Mouse (Mus musculus): ENCODE measurements around the gene Slc25a18. TPM values are rescaled to one million over a fixed set of nuclear protein-coding genes. Genes with fewer than 3 reads are reported as not detected.
A peak's percentile ranks its signal among the peaks of the same experiment; 100 is the strongest.

Gene Slc25a18
- polyA plus RNA-seq, 1 experiment: 139 TPM

DNA sequence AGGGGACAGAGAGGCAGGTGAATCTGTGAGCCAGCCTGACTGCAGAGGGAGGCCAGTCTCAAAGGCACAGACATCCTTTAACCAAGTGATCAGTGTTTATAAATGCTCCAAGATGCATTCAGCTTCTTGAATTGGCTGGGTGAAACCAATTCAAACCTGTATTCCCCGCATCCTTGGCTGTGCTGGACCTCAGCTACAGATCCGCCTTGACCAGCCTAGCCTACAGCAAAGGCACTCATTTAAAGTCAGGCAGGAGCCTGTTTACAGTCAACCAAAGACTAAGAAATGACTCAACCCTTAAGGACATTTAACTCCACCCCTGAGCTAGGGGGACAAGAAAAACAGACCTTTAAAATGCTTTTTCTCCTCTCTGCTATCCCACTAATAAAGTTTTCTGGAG lies 45.9 kb downstream of the Slc25a18 start:
- TF ChIP-seq CTCF (IDR thresholded peaks at IDR 0.05; ENCODE audit: extremely low read depth, insufficient read depth, low read length) (no peak), POLR2A (IDR thresholded peaks at IDR 0.05; ENCODE audit: extremely low read depth, insufficient read depth, low read length) (no peak)
- Histone ChIP-seq H3K27ac (ENCODE audit: insufficient read depth, low read length) (no peak overlapping the region), H3K4me1 (ENCODE audit: control insufficient read depth, insufficient read depth, low read length) (peaks cover 4% of the 10 kb centered on the region; the same call in 1 of the 2 replicates), H3K4me3 (ENCODE audit: insufficient read depth, low read length) (no peak overlapping the region)

GRCm38 (mm10) chr6:120820144-120820543 lies 46.8 kb downstream of the Slc25a18 start:
- H3K27ac ChIP-seq (ENCODE audit: insufficient read depth, low read length): no peak overlapping the region
- H3K4me1 ChIP-seq (ENCODE audit: control insufficient read depth, insufficient read depth, low read length): peaks cover 4% of the 10 kb centered on the region; the same call in 1 of the 2 replicates
- TF ChIP-seq POLR2A (IDR thresholded peaks at IDR 0.05; ENCODE audit: extremely low read depth, insufficient read depth, low read length) (no peak), CTCF (IDR thresholded peaks at IDR 0.05; ENCODE audit: extremely low read depth, insufficient read depth, low read length) (no peak)
- H3K4me3 ChIP-seq (ENCODE audit: insufficient read depth, low read length): no peak overlapping the region

- no peak for TF ChIP-seq POLR2A (IDR thresholded peaks at IDR 0.05; ENCODE audit: extremely low read depth, insufficient read depth, low read length)
- no peak for TF ChIP-seq CTCF (IDR thresholded peaks at IDR 0.05; ENCODE audit: extremely low read depth, insufficient read depth, low read length)
- H3K4me3 ChIP-seq (ENCODE audit: insufficient read depth, low read length): no peak overlapping the region; the same call in 1 of the 2 replicates
- H3K4me1 ChIP-seq (ENCODE audit: control insufficient read depth, insufficient read depth, low read length): peaks cover 4% of the 10 kb centered on the region; the same call in 1 of the 2 replicates
- H3K27ac ChIP-seq (ENCODE audit: insufficient read depth, low read length): no peak overlapping the region
These were observed 47.6 kb downstream of the Slc25a18 start for GRCm38 (mm10) chr6:120820941-120821340.

- no peak overlapping the region for H3K27ac ChIP-seq (ENCODE audit: insufficient read depth, low read length)
- peak overlapping the region; percentile 80 for H3K4me3 ChIP-seq (ENCODE audit: insufficient read depth, low read length)
- TF ChIP-seq CTCF (IDR thresholded peaks at IDR 0.05; ENCODE audit: extremely low read depth, insufficient read depth, low read length) (no peak), POLR2A (IDR thresholded peaks at IDR 0.05; ENCODE audit: extremely low read depth, insufficient read depth, low read length) (no peak)
- H3K4me1 ChIP-seq (ENCODE audit: control insufficient read depth, insufficient read depth, low read length): peaks cover 4% of the 10 kb centered on the region; the same call in 1 of the 2 replicates
These were observed 48.3 kb downstream of the Slc25a18 start for GRCm38 (mm10) chr6:120821715-120822114.

DNA sequence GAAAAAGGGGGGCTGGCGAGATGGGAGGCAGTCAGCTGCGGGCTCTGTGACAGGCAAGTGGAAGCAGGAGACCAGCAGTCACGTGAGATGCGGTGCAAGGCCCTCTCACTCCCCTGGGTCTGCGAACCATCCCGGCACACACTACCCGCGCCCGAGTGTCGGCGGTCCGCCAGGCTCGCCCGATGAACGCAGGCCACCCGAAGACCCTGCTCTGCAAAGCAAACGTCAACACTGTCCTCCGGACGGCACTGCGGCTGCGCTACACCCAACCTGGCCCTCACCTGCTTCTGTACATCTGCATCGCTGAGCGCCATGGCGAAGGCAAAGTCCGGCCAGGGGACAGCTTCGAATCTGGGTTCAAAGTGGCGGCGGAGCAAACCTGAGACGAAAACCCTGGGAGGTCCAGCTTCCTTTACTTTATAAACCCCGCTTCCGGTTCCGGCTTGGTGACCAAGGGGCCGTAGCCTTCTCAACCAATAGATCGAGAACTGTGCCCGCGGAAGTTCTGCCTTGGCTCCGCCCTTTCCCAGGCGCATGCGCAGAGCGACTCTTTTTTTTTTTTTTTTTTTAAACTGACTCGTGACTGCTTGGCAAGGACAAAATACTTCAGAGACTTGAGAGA lies 49.0 kb downstream of the Slc25a18 start, which contains the start of gene Atp6v1e1:
Atp6v1e1 (minus strand) TSS at position 487 of the 622 bp plus-strand sequence.
- TF ChIP-seq CTCF (IDR thresholded peaks at IDR 0.05; ENCODE audit: extremely low read depth, insufficient read depth, low read length) (no peak), POLR2A (IDR thresholded peaks at IDR 0.05; ENCODE audit: extremely low read depth, insufficient read depth, low read length) (peak; percentile 77)
- H3K27ac ChIP-seq (ENCODE audit: insufficient read depth, low read length): peak within 1 kb of the TSS; percentile 39
- peaks cover 4% of the 10 kb centered on the region; the same call in 1 of the 2 replicates for H3K4me1 ChIP-seq (ENCODE audit: control insufficient read depth, insufficient read depth, low read length)
- H3K4me3 ChIP-seq (ENCODE audit: insufficient read depth, low read length): peak within 1 kb of the TSS; percentile 80

DNA sequence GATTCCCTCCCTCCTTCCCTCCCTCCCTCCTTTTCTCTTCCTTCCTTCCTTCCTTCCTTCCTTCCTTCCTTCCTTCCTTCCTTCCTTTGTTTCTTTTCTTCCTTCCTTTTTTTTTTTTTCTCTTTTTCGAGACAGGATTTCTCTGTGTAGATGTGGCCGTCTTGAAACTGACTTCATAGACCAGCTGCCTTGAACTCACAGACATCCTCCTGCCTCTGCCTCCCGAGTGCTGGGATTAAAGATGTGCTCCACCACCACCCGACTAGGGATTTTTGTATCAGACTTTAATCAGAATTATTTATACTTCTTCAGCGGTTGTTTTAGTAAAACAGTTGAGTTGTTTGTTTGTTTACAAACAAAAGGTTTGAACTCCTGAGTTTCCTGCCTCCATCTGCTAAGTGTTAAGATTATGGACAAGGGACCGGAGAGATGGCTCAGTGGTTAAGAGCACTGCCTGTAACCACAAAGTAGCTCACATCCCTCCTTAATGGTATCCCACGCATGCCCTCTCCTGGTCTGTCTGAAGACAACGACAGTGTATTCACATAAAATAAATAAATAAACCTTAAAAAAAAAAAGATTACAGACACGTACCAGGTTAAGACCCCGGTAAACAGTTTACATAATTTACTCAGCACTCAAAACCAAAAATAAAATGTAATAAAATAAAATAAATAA lies 49.7 kb downstream of the Slc25a18 start:
- TF ChIP-seq POLR2A (IDR thresholded peaks at IDR 0.05; ENCODE audit: extremely low read depth, insufficient read depth, low read length) (no peak), CTCF (IDR thresholded peaks at IDR 0.05; ENCODE audit: extremely low read depth, insufficient read depth, low read length) (no peak)

DNA sequence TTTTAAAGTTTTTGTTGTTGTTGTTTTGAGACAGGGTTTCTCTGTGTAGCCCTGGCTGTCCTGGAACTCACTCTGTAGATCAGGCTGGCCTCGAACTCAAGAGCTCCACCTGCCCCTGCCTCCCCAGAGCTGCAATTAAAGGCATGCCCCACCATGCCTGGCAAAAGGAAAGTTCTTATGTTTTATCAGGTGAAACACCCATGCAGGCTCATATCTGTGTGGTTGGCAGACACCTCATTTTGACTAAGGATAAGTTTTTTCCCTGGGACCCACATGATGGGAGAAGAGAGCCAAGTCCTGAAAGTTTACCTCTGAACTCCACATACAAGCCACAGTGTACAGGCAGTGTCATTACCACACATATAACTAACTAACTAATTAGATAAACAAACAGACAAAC lies 56.7 kb downstream of the Slc25a18 start:
- Histone ChIP-seq H3K27ac (ENCODE audit: insufficient read depth, low read length) (no peak overlapping the region), H3K4me3 (ENCODE audit: insufficient read depth, low read length) (no peak overlapping the region), H3K4me1 (ENCODE audit: control insufficient read depth, insufficient read depth, low read length) (no peaks in the 10 kb centered on the region)
- TF ChIP-seq CTCF (IDR thresholded peaks at IDR 0.05; ENCODE audit: extremely low read depth, insufficient read depth, low read length) (no peak), POLR2A (IDR thresholded peaks at IDR 0.05; ENCODE audit: extremely low read depth, insufficient read depth, low read length) (no peak)

More for the DNA sequence above, 49.7 kb downstream of the Slc25a18 start:
- Histone ChIP-seq H3K4me1 (ENCODE audit: control insufficient read depth, insufficient read depth, low read length) (peaks cover 4% of the 10 kb centered on the region; the same call in 1 of the 2 replicates), H3K27ac (ENCODE audit: insufficient read depth, low read length) (0 out of 2 replicates have a peak overlapping the region, but pooled peaks have one; percentile 18), H3K4me3 (ENCODE audit: insufficient read depth, low read length) (no peak overlapping the region; the same call in 1 of the 2 replicates)

GRCm38 (mm10) chr6:120830866-120831608 lies 57.7 kb downstream of the Slc25a18 start:
- no peak overlapping the region for H3K4me3 ChIP-seq (ENCODE audit: insufficient read depth, low read length)
- H3K27ac ChIP-seq (ENCODE audit: insufficient read depth, low read length): no peak overlapping the region
- no peaks in the 10 kb centered on the region for H3K4me1 ChIP-seq (ENCODE audit: control insufficient read depth, insufficient read depth, low read length)
- TF ChIP-seq POLR2A (IDR thresholded peaks at IDR 0.05; ENCODE audit: extremely low read depth, insufficient read depth, low read length) (no peak), CTCF (IDR thresholded peaks at IDR 0.05; ENCODE audit: extremely low read depth, insufficient read depth, low read length) (no peak)

GRCm38 (mm10) chr6:120832097-120832496 lies 58.7 kb downstream of the Slc25a18 start:
- Histone ChIP-seq H3K4me3 (ENCODE audit: insufficient read depth, low read length) (no peak overlapping the region), H3K4me1 (ENCODE audit: control insufficient read depth, insufficient read depth, low read length) (no peaks in the 10 kb centered on the region), H3K27ac (ENCODE audit: insufficient read depth, low read length) (no peak overlapping the region)
- TF ChIP-seq POLR2A (IDR thresholded peaks at IDR 0.05; ENCODE audit: extremely low read depth, insufficient read depth, low read length) (no peak), CTCF (IDR thresholded peaks at IDR 0.05; ENCODE audit: extremely low read depth, insufficient read depth, low read length) (no peak)
